Mouse (Mus musculus): ENCODE measurements around the gene Brap. TPM values are rescaled to one million over a fixed set of nuclear protein-coding genes. Genes with fewer than 3 reads are reported as not detected.
"Not testable (repeated sequence)": the region's sequence is repeated elsewhere in the genome, so short reads cannot be mapped to it uniquely, and the experiment has no call there.

The Brap gene
- polyA plus RNA-seq, 1 experiment from 2014 or later, result 40.9 TPM

DNA sequence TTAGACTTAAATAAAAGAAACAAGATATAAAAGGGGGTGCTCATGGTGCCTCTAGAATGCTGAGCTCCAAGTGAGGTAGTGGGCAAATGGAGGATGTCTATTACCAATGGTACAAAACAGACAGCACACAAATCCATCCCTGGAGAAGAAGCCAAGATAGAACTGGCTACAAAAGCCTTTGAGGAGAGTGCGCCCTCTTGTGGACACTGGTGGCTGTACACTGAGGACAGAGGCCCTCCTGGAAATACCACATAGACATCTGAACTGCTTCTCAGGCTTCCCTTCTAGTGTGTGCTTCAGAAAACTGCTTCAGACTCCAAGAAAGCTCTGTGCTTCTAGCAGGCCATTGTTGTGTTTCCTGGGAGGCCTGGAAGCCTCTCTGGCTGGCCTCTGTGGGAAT is 32.5 kb upstream of the Brap start:
- no peak overlapping the region for H3K9ac ChIP-seq
- no peak for ATAC-seq (ENCODE audit: insufficient read depth)
- no peaks in the 10 kb centered on the region for H3K27me3 ChIP-seq (ENCODE audit: insufficient read depth, low read length)
- no peaks in the 10 kb centered on the region for H3K4me1 ChIP-seq (ENCODE audit: insufficient read depth)
- H3K27ac ChIP-seq (ENCODE audit: low read depth), result no peak overlapping the region
- no peaks in the 10 kb centered on the region for H3K9me3 ChIP-seq (ENCODE audit: low read depth, low read length)
- 0% methylated on average over 1 of the region's 1 CpGs for WGBS
- peak; percentile 86 for DNase-seq
- peak; percentile 87 for TF ChIP-seq CTCF (IDR thresholded peaks at IDR 0.05; ENCODE audit: low read depth)
- no peaks in the 10 kb centered on the region for H3K36me3 ChIP-seq (ENCODE audit: insufficient read depth)
- no peak overlapping the region for H3K4me3 ChIP-seq (ENCODE audit: low read depth, low read length)
- no peak overlapping the region for H3K4me2 ChIP-seq

DNA sequence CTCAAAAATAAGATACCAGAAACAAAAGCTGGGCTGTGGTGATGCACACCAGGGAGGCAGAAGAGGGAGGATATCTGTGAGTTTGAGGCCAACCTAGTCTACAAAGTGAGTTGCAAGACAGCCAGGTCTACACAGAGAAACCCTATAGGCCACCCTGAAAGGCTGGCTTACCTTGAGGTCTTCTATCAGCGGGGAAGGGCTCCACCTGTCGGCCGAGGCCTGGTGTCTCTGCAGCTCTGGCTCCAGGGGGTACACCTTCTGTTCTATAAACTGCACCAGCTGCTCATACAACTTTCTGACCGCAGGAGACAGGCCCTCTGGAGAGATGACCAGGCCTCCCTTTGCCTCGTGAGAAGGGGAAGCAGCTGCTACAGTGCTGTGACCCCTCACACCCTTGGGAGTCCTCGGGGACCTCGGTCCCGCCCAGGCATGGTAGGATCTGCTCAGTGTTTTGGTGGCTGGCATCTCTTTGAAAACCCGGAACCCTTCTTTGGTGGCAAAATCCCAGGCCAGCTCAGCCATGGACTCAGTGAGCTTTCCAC is 29.2 kb upstream of the Brap start:
- not testable (repeated sequence) for ATAC-seq (ENCODE audit: insufficient read depth); H3K4me2 ChIP-seq

DNA sequence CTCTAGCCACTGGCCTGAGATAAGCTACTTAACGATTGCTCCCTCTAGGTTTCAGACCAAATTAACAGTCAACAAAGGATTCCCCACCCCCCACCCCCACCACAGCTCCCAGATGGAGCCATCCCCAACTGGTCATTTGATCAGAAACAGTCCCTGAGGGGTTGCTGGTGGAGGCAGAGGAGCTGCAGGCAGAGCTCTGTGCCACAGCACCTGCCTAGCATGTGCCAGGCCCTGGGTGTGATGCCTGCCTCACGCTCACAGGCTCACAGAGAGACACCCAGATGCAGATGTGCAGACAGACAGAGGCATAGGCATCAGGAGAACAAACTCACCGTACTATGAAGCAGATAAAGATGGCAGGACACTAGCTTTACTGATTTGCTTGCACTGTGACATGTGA is 27.6 kb upstream of the Brap start:
- DNase-seq, result no peak
- whole genome bisulfite sequencing, result 41% methylated on average over 3 of the region's 3 CpGs
- Histone ChIP-seq H3K9me3 (ENCODE audit: low read depth, low read length) (no peaks in the 10 kb centered on the region), H3K27me3 (ENCODE audit: insufficient read depth, low read length) (no peaks in the 10 kb centered on the region), H3K36me3 (ENCODE audit: insufficient read depth) (no peaks in the 10 kb centered on the region), H3K4me2 (no peak overlapping the region), H3K4me3 (ENCODE audit: low read depth, low read length) (no peak overlapping the region), H3K27ac (ENCODE audit: low read depth) (no peak overlapping the region), H3K9ac (no peak overlapping the region), H3K4me1 (ENCODE audit: insufficient read depth) (no peaks in the 10 kb centered on the region)
- ATAC-seq (ENCODE audit: insufficient read depth), result no peak
- no peak for TF ChIP-seq CTCF (IDR thresholded peaks at IDR 0.05; ENCODE audit: low read depth)

More for the DNA sequence above, 29.2 kb upstream of the Brap start:
- not testable (repeated sequence) for H3K9ac ChIP-seq; H3K4me1 ChIP-seq (ENCODE audit: insufficient read depth); H3K4me3 ChIP-seq (ENCODE audit: low read depth, low read length); H3K27me3 ChIP-seq (ENCODE audit: insufficient read depth, low read length); H3K9me3 ChIP-seq (ENCODE audit: low read depth, low read length); H3K27ac ChIP-seq (ENCODE audit: low read depth); DNase-seq; H3K36me3 ChIP-seq (ENCODE audit: insufficient read depth)
- 51% methylated on average over 8 of the region's 9 CpGs for WGBS

DNA sequence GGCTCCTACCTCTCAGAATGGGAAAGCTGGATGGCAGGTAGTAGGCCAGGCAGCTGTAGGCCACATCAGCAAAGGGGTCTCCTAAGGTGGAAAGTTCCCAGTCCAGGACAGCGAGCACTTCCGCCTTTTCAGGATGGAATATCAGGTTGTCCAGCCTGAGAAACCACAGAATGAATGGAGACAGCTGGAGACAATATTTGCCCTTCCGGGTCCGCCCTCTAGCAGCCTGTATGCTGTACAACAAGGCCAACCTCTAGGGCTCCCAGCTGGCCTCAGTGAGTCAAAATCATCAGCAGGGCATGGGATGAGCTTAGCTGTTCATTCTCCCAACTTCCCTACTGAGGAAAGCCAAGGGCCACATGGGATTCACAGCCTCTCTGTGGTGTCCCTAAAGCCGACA is 25.7 kb upstream of the Brap start:
- DNase-seq, result no peak
- H3K36me3 ChIP-seq (ENCODE audit: insufficient read depth), result no peaks in the 10 kb centered on the region
- H3K4me2 ChIP-seq, result no peak overlapping the region
- WGBS, result 79% methylated on average over 5 of the region's 5 CpGs
- no peak for ATAC-seq (ENCODE audit: insufficient read depth)
- no peaks in the 10 kb centered on the region for H3K4me1 ChIP-seq (ENCODE audit: insufficient read depth)
- no peaks in the 10 kb centered on the region for H3K9me3 ChIP-seq (ENCODE audit: low read depth, low read length)
- no peaks in the 10 kb centered on the region for H3K27me3 ChIP-seq (ENCODE audit: insufficient read depth, low read length)
- H3K27ac ChIP-seq (ENCODE audit: low read depth), result no peak overlapping the region
- no peak overlapping the region for H3K9ac ChIP-seq
- no peak for TF ChIP-seq CTCF (IDR thresholded peaks at IDR 0.05; ENCODE audit: low read depth)
- H3K4me3 ChIP-seq (ENCODE audit: low read depth, low read length), result no peak overlapping the region

DNA sequence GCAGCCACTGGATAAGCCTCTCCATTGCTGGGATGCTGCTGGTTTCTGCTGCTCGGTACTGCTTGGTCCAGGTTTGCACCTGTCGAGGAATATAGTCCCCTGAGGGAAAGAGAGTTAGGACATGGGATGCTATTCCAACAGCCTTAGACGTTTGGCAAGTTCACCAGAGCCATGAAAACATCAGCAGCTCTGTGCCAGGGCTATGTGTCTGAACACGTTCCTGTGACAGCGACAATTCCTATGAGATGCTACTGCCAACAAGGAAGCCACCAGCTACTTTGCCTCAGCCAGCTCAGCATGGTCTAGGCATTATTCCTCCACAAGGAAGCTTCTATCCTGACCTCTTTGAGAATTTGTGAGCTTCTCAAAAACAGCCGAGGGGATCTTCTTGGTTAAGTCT is 23.1 kb upstream of the Brap start:
- no peaks in the 10 kb centered on the region for H3K9me3 ChIP-seq (ENCODE audit: low read depth, low read length)
- no peak overlapping the region for H3K9ac ChIP-seq
- no peaks in the 10 kb centered on the region for H3K36me3 ChIP-seq (ENCODE audit: insufficient read depth)
- no peaks in the 10 kb centered on the region for H3K27me3 ChIP-seq (ENCODE audit: insufficient read depth, low read length)
- no peaks in the 10 kb centered on the region for H3K4me1 ChIP-seq (ENCODE audit: insufficient read depth)
- DNase-seq (no peak), ATAC-seq (ENCODE audit: insufficient read depth) (no peak)
- no peak overlapping the region for H3K4me2 ChIP-seq
- no peak overlapping the region for H3K27ac ChIP-seq (ENCODE audit: low read depth)
- no peak for TF ChIP-seq CTCF (IDR thresholded peaks at IDR 0.05; ENCODE audit: low read depth)
- no peak overlapping the region for H3K4me3 ChIP-seq (ENCODE audit: low read depth, low read length)
- WGBS, result 77% methylated on average over 6 of the region's 6 CpGs

DNA sequence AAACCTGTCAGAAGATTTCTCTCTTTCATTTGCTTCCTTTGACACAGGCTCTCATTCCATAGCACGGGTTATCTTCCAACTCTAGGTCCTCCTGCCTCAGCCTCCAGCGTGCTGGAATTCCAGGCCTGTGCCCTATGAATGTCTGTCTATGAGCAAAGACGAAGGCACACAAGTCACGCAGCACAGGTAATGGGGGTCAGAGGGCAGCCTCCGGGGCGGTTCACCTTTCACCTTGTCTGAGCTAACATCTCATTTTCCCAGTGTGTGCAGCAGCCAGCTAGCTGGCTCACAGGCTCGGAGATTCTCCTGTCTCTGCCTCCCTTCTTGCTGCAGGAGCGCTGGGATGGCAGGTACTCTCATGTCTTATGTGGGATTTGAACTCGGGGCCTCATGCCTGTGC is 20.8 kb upstream of the Brap start:
- H3K4me1 ChIP-seq (ENCODE audit: insufficient read depth), result no peaks in the 10 kb centered on the region
- ATAC-seq (ENCODE audit: insufficient read depth), result no peak
- H3K4me3 ChIP-seq (ENCODE audit: low read depth, low read length), result no peak overlapping the region
- no peak overlapping the region for H3K4me2 ChIP-seq
- H3K9me3 ChIP-seq (ENCODE audit: low read depth, low read length), result no peaks in the 10 kb centered on the region
- no peak for TF ChIP-seq CTCF (IDR thresholded peaks at IDR 0.05; ENCODE audit: low read depth)
- no peaks in the 10 kb centered on the region for H3K36me3 ChIP-seq (ENCODE audit: insufficient read depth)
- 91% methylated on average over 9 of the region's 9 CpGs for WGBS
- H3K9ac ChIP-seq, result no peak overlapping the region
- H3K27me3 ChIP-seq (ENCODE audit: insufficient read depth, low read length), result no peaks in the 10 kb centered on the region
- H3K27ac ChIP-seq (ENCODE audit: low read depth), result no peak overlapping the region
- no peak for DNase-seq

DNA sequence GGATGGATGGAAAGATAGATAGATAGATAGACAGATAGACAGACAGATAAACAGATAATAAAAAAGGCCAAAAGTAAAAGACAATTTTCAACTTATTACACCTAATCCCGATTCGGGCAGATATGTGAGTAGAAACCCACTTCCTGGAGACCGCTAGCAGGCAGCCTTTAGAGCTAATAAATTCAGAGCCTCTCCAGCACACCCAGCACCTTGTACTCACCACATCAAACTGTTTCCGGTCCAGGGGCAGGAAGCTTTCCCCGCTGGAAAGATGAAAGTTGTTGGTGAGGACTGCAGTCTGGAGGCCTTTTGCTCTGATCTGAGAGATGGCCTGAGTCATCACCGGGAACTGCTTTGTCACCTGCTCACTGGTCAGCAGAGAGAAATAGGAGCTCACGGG is 11.2 kb upstream of the Brap start:
- H3K4me2 ChIP-seq, result no peak overlapping the region
- H3K27me3 ChIP-seq (ENCODE audit: insufficient read depth, low read length), result no peaks in the 10 kb centered on the region
- no peaks in the 10 kb centered on the region for H3K36me3 ChIP-seq (ENCODE audit: insufficient read depth)
- no peak for DNase-seq
- H3K9me3 ChIP-seq (ENCODE audit: low read depth, low read length), result no peaks in the 10 kb centered on the region
- no peak overlapping the region for H3K27ac ChIP-seq (ENCODE audit: low read depth)
- no peak for TF ChIP-seq CTCF (IDR thresholded peaks at IDR 0.05; ENCODE audit: low read depth)
- no peaks in the 10 kb centered on the region for H3K4me1 ChIP-seq (ENCODE audit: insufficient read depth)
- H3K4me3 ChIP-seq (ENCODE audit: low read depth, low read length), result no peak overlapping the region
- 74% methylated on average over 7 of the region's 7 CpGs for WGBS
- no peak overlapping the region for H3K9ac ChIP-seq
- no peak for ATAC-seq (ENCODE audit: insufficient read depth)

DNA sequence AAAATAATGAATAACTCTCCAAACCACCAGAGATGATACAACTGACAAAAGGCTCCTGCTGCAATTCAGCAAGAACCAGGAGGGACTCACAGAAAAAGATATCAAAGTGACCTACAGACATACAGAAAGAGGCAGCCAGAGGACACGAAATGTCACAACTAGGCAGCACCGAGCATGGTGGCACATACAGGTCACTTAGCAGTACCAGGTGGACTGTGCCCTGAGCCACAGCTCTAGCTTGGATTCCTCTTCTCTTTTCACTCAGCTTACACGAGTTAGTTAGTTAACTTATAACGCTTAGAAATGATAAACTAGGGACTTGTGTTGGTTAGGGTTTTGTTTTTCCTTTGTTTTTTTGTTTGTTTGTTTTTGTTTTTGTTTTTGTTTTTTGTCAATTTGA is 5.8 kb upstream of the Brap start:
- no peak for ATAC-seq (ENCODE audit: insufficient read depth)
- Histone ChIP-seq H3K27ac (ENCODE audit: low read depth) (no peak overlapping the region), H3K27me3 (ENCODE audit: insufficient read depth, low read length) (no peaks in the 10 kb centered on the region), H3K4me3 (ENCODE audit: low read depth, low read length) (no peak overlapping the region), H3K36me3 (ENCODE audit: insufficient read depth) (no peaks in the 10 kb centered on the region), H3K9ac (no peak overlapping the region), H3K4me1 (ENCODE audit: insufficient read depth) (0 out of 2 replicates have a peak, but pooled peaks cover under 1% of the 10 kb centered on the region), H3K9me3 (ENCODE audit: low read depth, low read length) (no peaks in the 10 kb centered on the region), H3K4me2 (no peak overlapping the region)
- 78% methylated on average over 4 of the region's 4 CpGs for WGBS
- TF ChIP-seq CTCF (IDR thresholded peaks at IDR 0.05; ENCODE audit: low read depth), result no peak
- DNase-seq, result no peak

DNA sequence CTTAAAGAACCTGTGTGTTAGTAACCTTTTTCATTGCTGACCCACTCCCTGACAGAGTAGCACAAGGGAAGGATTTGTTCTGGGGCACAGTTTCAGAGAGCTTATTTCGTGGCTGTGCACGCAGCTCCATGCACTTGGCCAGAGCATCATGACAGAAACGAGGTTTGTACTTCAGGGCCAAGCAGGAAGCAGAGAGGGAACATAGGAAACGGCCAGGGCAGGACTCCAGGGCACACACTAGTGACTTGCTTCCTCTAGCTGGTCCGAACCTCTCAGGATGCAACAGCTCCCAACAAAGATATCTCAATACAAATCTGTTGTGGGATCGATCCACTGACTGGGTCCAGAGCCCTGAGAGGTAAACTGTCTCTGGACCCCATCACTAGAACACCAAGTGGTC is 3.5 kb upstream of the Brap start:
- not testable (repeated sequence) for ATAC-seq (ENCODE audit: insufficient read depth); H3K27me3 ChIP-seq (ENCODE audit: insufficient read depth, low read length); H3K27ac ChIP-seq (ENCODE audit: low read depth); H3K36me3 ChIP-seq (ENCODE audit: insufficient read depth); DNase-seq; H3K9ac ChIP-seq; H3K4me1 ChIP-seq (ENCODE audit: insufficient read depth); H3K4me3 ChIP-seq (ENCODE audit: low read depth, low read length); H3K4me2 ChIP-seq; H3K9me3 ChIP-seq (ENCODE audit: low read depth, low read length)
- WGBS, result 70% methylated on average over 6 of the region's 6 CpGs

DNA sequence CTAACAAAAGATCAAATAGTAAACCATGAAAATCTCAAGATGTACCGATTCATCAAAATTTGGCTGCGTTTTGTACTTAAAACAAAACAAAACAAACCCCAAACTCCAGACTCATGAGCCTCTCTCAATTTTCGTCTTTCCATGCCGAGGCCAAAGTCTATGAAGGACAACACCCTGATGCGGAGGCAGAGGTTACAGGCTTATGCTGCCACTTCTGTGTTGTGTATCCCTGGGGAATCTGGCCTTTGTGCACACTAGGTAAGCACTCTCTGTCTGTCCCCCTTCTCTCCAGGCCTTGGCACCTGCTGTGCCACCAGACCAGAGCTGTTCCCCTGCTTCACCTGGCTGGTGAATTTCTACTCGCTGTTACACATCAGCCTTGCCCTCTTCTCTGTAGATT is 2.7 kb upstream of the Brap start:
- not testable (repeated sequence) for H3K9ac ChIP-seq; H3K27me3 ChIP-seq (ENCODE audit: insufficient read depth, low read length); H3K27ac ChIP-seq (ENCODE audit: low read depth); H3K4me1 ChIP-seq (ENCODE audit: insufficient read depth); ATAC-seq (ENCODE audit: insufficient read depth); H3K9me3 ChIP-seq (ENCODE audit: low read depth, low read length); H3K36me3 ChIP-seq (ENCODE audit: insufficient read depth); H3K4me2 ChIP-seq; H3K4me3 ChIP-seq (ENCODE audit: low read depth, low read length); DNase-seq
- WGBS, result 81% methylated on average over 6 of the region's 6 CpGs
